Mouse (Mus musculus) R1 (cell line): ENCODE results near the gene Lrrc40.
A peak's percentile ranks its signal among the peaks of the same experiment; 100 is the strongest.
"Not testable (repeated sequence)": the region's sequence is repeated elsewhere in the genome, so short reads cannot be mapped to it uniquely, and the experiment has no call there.

ENCODE experiments used
- DNase-seq: peaks from one replicate; pipeline ENCODE4 v3.0.0-alpha.2; 2018; ENCODE audit warnings: low read depth, low spot score

The Lrrc40 gene

DNA sequence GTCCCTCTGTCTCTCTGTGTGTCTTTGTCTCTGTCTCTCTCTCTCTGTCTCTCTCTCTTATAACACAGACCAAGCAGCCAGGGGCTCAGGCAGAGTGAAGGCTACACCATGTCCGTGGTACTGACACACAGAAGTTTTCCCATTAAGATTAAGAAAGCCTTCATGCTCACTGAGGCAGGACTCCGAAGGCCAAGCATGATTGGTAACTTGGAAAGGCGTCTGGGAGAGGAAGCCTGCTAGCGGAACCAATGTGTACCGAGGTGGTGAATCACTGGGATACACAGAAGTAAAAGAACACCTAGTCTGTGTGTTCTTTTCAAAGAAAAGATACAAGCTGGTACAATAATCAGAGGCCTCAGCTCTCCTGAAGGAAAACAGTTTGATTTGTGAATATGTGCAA is 41.4 kb downstream of the Lrrc40 start:
- no peak for DNase-seq

- DNase-seq: no peak
These were observed 55.1 kb downstream of the Lrrc40 start for GRCm38 (mm10) chr3:158091601-158092000.

- no peak for DNase-seq
These were observed 57.5 kb downstream of the Lrrc40 start for GRCm38 (mm10) chr3:158093919-158094318.

DNA sequence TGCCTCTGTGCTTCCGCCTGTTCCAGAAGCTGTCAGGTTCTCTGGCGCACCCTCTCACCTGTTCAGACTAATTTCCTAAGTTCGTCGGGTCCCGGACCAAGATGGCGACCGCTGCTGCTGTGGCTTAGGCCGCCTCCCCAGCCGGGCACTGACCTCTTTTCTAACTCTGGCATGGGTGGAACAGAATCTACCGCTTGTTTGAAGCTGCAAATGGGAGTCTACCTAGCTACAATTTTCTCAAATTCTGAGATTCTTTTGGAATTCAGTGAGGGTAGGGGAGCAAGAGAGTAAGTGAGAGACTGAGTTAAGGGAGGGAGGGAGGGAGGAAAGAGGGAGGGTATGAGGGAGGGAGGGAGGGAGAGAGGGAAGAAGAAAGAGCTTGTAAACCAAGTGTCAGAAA is 65.6 kb downstream of the Lrrc40 start:
- peak; percentile 66 for DNase-seq

DNA sequence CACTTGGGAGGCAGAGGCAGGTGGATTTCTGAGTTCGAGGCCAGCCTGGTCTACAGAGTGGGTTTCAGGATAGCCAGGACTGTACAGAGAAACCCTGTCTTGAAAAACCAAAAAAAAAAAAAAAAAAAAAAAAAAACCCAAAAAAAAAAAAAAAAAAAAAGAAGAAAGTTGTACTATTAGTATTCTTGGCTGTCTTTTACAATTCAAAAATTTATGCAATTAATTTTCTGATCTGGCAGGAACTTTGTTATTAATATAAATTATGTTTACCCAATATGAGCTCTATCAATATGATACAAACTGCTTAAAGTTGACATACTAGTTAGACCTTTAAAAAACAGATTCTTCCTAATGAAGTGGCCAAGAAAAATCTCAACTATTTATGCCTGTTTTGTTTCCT is 66.1 kb downstream of the Lrrc40 start:
- not testable (repeated sequence) for DNase-seq

DNA sequence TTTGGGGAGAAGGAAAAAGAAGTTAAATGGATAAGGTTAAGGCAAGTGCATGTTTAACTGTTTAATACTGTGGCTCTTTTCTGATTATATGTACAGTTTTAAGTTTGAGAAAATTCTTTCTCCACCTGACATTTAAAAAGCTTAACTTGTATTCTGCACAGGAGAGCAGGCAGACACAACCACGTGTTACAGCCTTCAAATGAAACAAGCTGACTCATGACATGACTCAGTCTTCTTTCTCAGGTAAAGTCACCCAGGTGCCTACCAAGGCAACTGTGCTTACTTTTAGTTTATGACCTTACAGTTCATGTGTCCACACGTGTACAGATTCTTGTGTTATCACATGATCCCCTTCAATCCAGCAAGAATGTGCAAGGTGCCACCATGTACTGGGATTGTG is 67.0 kb downstream of the Lrrc40 start:
- no peak for DNase-seq

DNA sequence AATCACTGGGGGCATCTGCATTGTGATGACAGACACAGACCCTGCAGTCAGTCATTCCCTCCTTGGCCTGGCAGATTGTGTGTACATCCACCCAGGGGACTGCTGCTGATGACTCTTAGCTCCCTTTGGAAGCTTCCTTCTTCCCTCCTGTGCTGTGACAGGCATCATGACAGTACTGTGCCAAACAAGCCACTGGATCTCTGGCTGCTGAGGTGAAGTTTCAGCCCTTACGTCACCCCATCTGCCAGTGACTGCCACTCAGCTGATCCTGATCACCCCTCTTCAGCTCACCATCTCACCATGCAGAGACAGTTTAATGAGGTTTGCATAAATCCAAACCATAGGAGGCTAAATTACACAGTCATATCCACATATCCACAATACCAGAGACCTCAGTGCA is 68.8 kb downstream of the Lrrc40 start:
- DNase-seq: no peak
